Mouse (Mus musculus) left cerebral cortex, adult 11 months (tissue): ENCODE measurements around the gene Mobp.

Experiments used
- DNase-seq: peaks from one replicate; pipeline ENCODE4 v3.0.0; 2022; ENCODE audit warnings: low spot score

Mobp gene

GRCm38 (mm10) chr9:120134529-120135160 lies 14.9 kb upstream of the Mobp start:
- no peak for DNase-seq

- no peak for DNase-seq
These were observed 14.1 kb upstream of the Mobp start for GRCm38 (mm10) chr9:120135454-120135853.

GRCm38 (mm10) chr9:120140652-120141051 lies 8.9 kb upstream of the Mobp start:
- peak; percentile 49 for DNase-seq

- DNase-seq, result peak; percentile 24
These were observed 5.0 kb upstream of the Mobp start for GRCm38 (mm10) chr9:120144474-120144873.

- DNase-seq, result no peak
These were observed 1.6 kb downstream of the Mobp start for GRCm38 (mm10) chr9:120151152-120151551.

- DNase-seq, result no peak
These were observed 2.4 kb downstream of the Mobp start for GRCm38 (mm10) chr9:120151906-120152399.

GRCm38 (mm10) chr9:120158047-120158446 lies 8.5 kb downstream of the Mobp start:
- DNase-seq, result no peak

GRCm38 (mm10) chr9:120163862-120164261 lies 14.4 kb downstream of the Mobp start:
- DNase-seq, result no peak

GRCm38 (mm10) chr9:120167826-120168225 lies 18.3 kb downstream of the Mobp start:
- no peak for DNase-seq

GRCm38 (mm10) chr9:120171295-120171694 lies 21.8 kb downstream of the Mobp start:
- no peak for DNase-seq

- no peak for DNase-seq
These were observed 25.1 kb downstream of the Mobp start for GRCm38 (mm10) chr9:120174436-120175137.

- DNase-seq, result no peak
These were observed 29.3 kb downstream of the Mobp start for GRCm38 (mm10) chr9:120178813-120179212.

GRCm38 (mm10) chr9:120184499-120184898 lies 35.0 kb downstream of the Mobp start:
- peak; percentile 61 for DNase-seq

GRCm38 (mm10) chr9:120186856-120187255 lies 37.3 kb downstream of the Mobp start:
- no peak for DNase-seq

GRCm38 (mm10) chr9:120190891-120191290 lies 41.4 kb downstream of the Mobp start:
- no peak for DNase-seq

GRCm38 (mm10) chr9:120191362-120192098 lies 42.0 kb downstream of the Mobp start:
- DNase-seq, result peak; percentile 68

- no peak for DNase-seq
These were observed 43.2 kb downstream of the Mobp start for GRCm38 (mm10) chr9:120192742-120193141.

GRCm38 (mm10) chr9:120200873-120201272 lies 51.4 kb downstream of the Mobp start:
- no peak for DNase-seq

GRCm38 (mm10) chr9:120201743-120202142 lies 52.2 kb downstream of the Mobp start:
- no peak for DNase-seq

GRCm38 (mm10) chr9:120202683-120203082 lies 53.2 kb downstream of the Mobp start:
- no peak for DNase-seq

- DNase-seq, result no peak
These were observed 54.4 kb downstream of the Mobp start for GRCm38 (mm10) chr9:120203936-120204335.

GRCm38 (mm10) chr9:120206897-120207296 lies 57.4 kb downstream of the Mobp start:
- no peak for DNase-seq

- no peak for DNase-seq
These were observed 60.6 kb downstream of the Mobp start for GRCm38 (mm10) chr9:120210068-120210467.
